Comparison of ENCODE assay signal across 12 mouse cellular contexts in genomic region chr1:183216691-183217090, GRCm38 (mm10).
"Had no signal": no experiment of that assay in that cellular context is flagged by ENCODE, and none has a peak within 500 bp of the region (broad histone marks: within the 10 kb centered on the region; RNA-seq: fewer than 3 reads in every experiment).

No protein-coding gene starts in this region.

- H3K4me3 ChIP-seq: layer of hippocampus, adult 2 months; liver, embryonic 13.5 days; midbrain, embryonic 12.5 days; stomach, embryonic 15.5 days had no signal

- ATAC-seq: midbrain, embryonic 16.5 days had no signal

- H3K36me3 ChIP-seq: liver, embryonic 13.5 days; midbrain, embryonic 12.5 days; stomach, embryonic 15.5 days had no signal

- H3K9ac ChIP-seq: liver, embryonic 13.5 days; midbrain, embryonic 12.5 days; stomach, embryonic 15.5 days had no signal

- H3K9me3 ChIP-seq: liver, embryonic 13.5 days; midbrain, embryonic 12.5 days; stomach, embryonic 15.5 days had no signal

- H3K27me3 ChIP-seq: liver, embryonic 13.5 days; midbrain, embryonic 12.5 days; stomach, embryonic 15.5 days had no signal

- H3K27ac ChIP-seq: kidney, postnatal 0 days; layer of hippocampus, adult 2 months; liver, embryonic 13.5 days; midbrain, embryonic 12.5 days; stomach, embryonic 15.5 days had no signal

- DNase-seq: kidney, postnatal 25 days; layer of hippocampus, adult 9-11 months; liver, embryonic 13.5 days; lung, adult 2 months; lung, postnatal 14 days; lung, postnatal 4 days; thymus, postnatal 25 days had no signal

- H3K4me2 ChIP-seq: liver, embryonic 13.5 days; midbrain, embryonic 12.5 days; stomach, embryonic 15.5 days had no signal
